Mouse (Mus musculus): ENCODE results near the gene Pdcd6.

DNA sequence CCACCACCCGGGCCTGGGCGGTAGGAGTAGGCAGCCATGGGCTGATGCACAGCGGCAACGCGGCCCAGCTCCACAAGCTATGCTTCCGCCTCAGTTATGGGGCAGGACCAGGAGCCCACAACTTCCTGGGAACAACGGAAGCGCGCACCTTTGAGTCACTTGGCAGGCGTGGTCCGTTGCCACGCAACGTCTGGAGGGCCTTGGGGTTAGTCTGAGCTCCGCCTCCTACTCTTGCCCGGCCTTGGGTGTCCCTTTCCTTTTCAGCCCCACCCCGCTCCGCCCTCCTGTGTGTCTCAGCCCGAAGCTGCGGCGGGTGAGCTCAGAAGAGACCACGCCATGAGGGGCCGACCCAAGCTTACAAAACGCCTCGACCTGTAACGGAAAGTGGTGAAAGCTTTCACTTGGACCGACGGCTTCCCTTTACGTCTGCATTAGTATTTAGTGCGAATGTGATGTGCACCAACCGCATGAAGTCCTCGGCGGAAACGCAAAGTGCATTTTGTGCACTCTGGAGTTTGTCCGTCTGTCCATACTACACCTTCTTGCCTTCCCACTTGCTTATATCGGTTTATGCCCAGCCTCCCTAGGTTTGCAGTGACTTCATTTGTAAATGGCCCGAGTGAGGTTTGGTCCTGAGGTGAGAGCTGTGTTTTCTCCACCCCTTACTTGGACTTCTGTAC lies at the start of gene Pdcd6:
- TF ChIP-seq EP300 (IDR thresholded peaks at IDR 0.05; ENCODE audit: low read depth) (no peak), CTCF (IDR thresholded peaks at IDR 0.05; ENCODE audit: low read depth) (no peak)

Measured in heart, postnatal 0 days (tissue).